Mouse (Mus musculus) kidney, adult 9 months (tissue): ENCODE measurements around the gene Nfyc.

Experiments used
- DNase-seq: peaks from one replicate; pipeline ENCODE4 v3.0.0; 2022

Nfyc gene

GRCm38 (mm10) chr4:120713021-120713420 lies 118.4 kb downstream of the Nfyc start:
- no peak for DNase-seq

GRCm38 (mm10) chr4:120712236-120712635 lies 119.1 kb downstream of the Nfyc start:
- no peak for DNase-seq
